In genomic region chr4:133671881-133672844, GRCm38 (mm10) we compare ENCODE assay signal across 8 mouse cellular contexts. TPM values are rescaled to one million over a fixed set of nuclear protein-coding genes. Genes with fewer than 3 reads are reported as not detected.
DNase-seq lines count a peak whose midpoint lies in the region; ATAC-seq and TF ChIP-seq lines count a peak whose summit lies in the region.

Gene Pigv, minus strand, starts transcription at chr4:133672647.

- peaks cover 11% of the 10 kb centered on the region; the same call in 1 of the 2 replicates for H3K79me2 ChIP-seq in macrophage (ENCODE audit: inconsistent target)

- peak within 1 kb of the TSS; percentile 88 for H3K9ac ChIP-seq in hindbrain, embryonic 16.5 days (ENCODE audit: low read depth, low read length)

- no peaks in the 10 kb centered on the region for H3K27me3 ChIP-seq in hindbrain, embryonic 16.5 days (replicated peaks; ENCODE audit: control insufficient read depth, insufficient read depth, low read length)

- no peak for TF ChIP-seq CTCF in gastrocnemius, adult 2 months (IDR thresholded peaks at IDR 0.05)
- TF ChIP-seq CTCF in left cerebral cortex, adult 2 months (IDR thresholded peaks at IDR 0.05): no peak

- peaks cover 34% of the 10 kb centered on the region for H3K4me1 ChIP-seq in hindbrain, embryonic 16.5 days (ENCODE audit: control insufficient read depth, insufficient read depth, low read depth, low read length)

- H3K4me2 ChIP-seq in hindbrain, embryonic 16.5 days (ENCODE audit: low read length): peak within 1 kb of the TSS; percentile 70

- intact Hi-C loops in gastrocnemius, adult 2 months (cut with DNase I): loop anchor here (1.0 to 2.0 kb wide), 4 partner anchors 35 to 157 kb away; partner anchors contain the start of gene Arid1a
- intact Hi-C loops in left cerebral cortex, adult 2 months (cut with DNase I): loop anchor here (1.0 to 10.0 kb wide), 8 partner anchors 57 to 293 kb away; partner anchors contain the start of gene Hmgn2

- no peaks in the 10 kb centered on the region for H3K9me3 ChIP-seq in hindbrain, embryonic 16.5 days (ENCODE audit: control insufficient read depth, low read length)

- peak within 1 kb of the TSS; percentile 100 for H3K27ac ChIP-seq in gastrocnemius, adult 2 months
- peak within 1 kb of the TSS; percentile 98 for H3K27ac ChIP-seq in hindbrain, embryonic 16.5 days (ENCODE audit: low read depth, low read length)
- peak within 1 kb of the TSS; percentile 100 for H3K27ac ChIP-seq in left cerebral cortex, adult 2 months
- H3K27ac ChIP-seq in macrophage: peak within 1 kb of the TSS; percentile 99

- peak; percentile 50 for ATAC-seq in activated CD4-positive, CD25-positive, alpha-beta regulatory T cell, adult 4 months
- peak; percentile 91 for ATAC-seq in hindbrain, embryonic 16.5 days

- no peaks in the 10 kb centered on the region for H3K36me3 ChIP-seq in hindbrain, embryonic 16.5 days (ENCODE audit: control insufficient read depth, insufficient read depth, low read length)
- peaks cover 12% of the 10 kb centered on the region for H3K36me3 ChIP-seq in macrophage (ENCODE audit: inconsistent target)

- H3K4me3 ChIP-seq in gastrocnemius, adult 2 months: peak within 1 kb of the TSS; percentile 85
- peak within 1 kb of the TSS; percentile 74 for H3K4me3 ChIP-seq in hindbrain, embryonic 16.5 days (ENCODE audit: low read length)
- peak within 1 kb of the TSS; percentile 79 for H3K4me3 ChIP-seq in left cerebral cortex, adult 2 months
- H3K4me3 ChIP-seq in macrophage (ENCODE audit: inconsistent target): peak within 1 kb of the TSS; percentile 75

- WGBS in hindbrain, embryonic 16.5 days: under 1% methylated on average over 43 of the region's 76 CpGs
- under 1% methylated on average over 56 of the region's 76 CpGs for WGBS in macrophage (ENCODE audit: missing documents)

- peak; percentile 94 to 97 for DNase-seq in cerebellum, postnatal 4 days (ENCODE audit: low spot score in 2 of 2)
- DNase-seq in gastrocnemius, adult 2 months: peak; percentile 97
- DNase-seq in left cerebral cortex, adult 2 months (ENCODE audit: extremely low spot score in 1 of 2, low spot score in 2 of 2): peak; percentile 94 to 96
- peak; percentile 95 for DNase-seq in right cerebral cortex, adult 18-20 months
- DNase-seq in urinary bladder, adult 2 months (ENCODE audit: low spot score): peak; percentile 99

RNA-seq across cellular contexts. Expression of gene Pigv, which starts in this region (rescaled TPM):
- polyA plus RNA-seq in activated CD4-positive, CD25-positive, alpha-beta regulatory T cell, adult 4 months (2017; shearing (Covaris generic)): 10 to 100 TPM; 10.6 to 11.9 TPM
- total RNA-seq in gastrocnemius, adult 2 months (2021): 10 to 100 TPM; 10.4 to 11.7 TPM
- polyA plus RNA-seq in hindbrain, embryonic 16.5 days (2015; fragmentation: Nextera tagmentation; extraction: Ambion mirVana): 14.1 and 15.9 TPM in 2 replicates
- 1 to 10 TPM; 7.9 to 8.1 TPM for total RNA-seq in left cerebral cortex, adult 2 months (2021)
- 10 to 100 TPM; 11.7 to 99.4 (median 23.3) TPM for total RNA-seq in macrophage (2018; cell fraction: chromatin; rRNA removed)
- 10 to 100 TPM in 21 of 26 experiments, 1 to 10 TPM in 5; 7.2 to 20.6 (median 13.0) TPM for total RNA-seq in macrophage (2018; cell fraction: cytosol; rRNA removed)
- 10 to 100 TPM; 16.8 to 80.0 (median 28.9) TPM for total RNA-seq in macrophage (2018; cell fraction: nucleus; rRNA removed)
- 3.4 to 11.0 TPM (median 7.7 TPM) in 3 replicates for polyA plus RNA-seq in macrophage (2018)
- polyA plus RNA-seq in urinary bladder, adult 2 months (2012; rRNA removed): 17.1 and 19.4 TPM in 2 replicates

Comparison
In these comparisons a context has a peak if more than half of its experiments do, and no peak if none do; other contexts are left out.
1. Peak in every context shown above with its lines: DNase-seq, ATAC-seq, H3K4me3 ChIP-seq and H3K27ac ChIP-seq.